In genomic region chr9:120919130-120919529, GRCm38 (mm10) we compare ENCODE assay signal across 10 mouse cellular contexts. TPM values are rescaled to one million over a fixed set of nuclear protein-coding genes. Genes with fewer than 3 reads are reported as not detected.
A peak's percentile ranks its signal among the peaks of the same experiment; 100 is the strongest.
DNase-seq lines count a peak whose midpoint lies in the region; ATAC-seq and TF ChIP-seq lines count a peak whose summit lies in the region.
"Had no signal": no experiment of that assay in that cellular context is flagged by ENCODE, and none has a peak within 500 bp of the region (broad histone marks: within the 10 kb centered on the region; RNA-seq: fewer than 3 reads in every experiment).

No protein-coding gene starts in this region.

- no peaks in the 10 kb centered on the region for H3K36me3 ChIP-seq in megakaryocyte, embryonic 14.5 days (replicated peaks; ENCODE audit: low read length)
- H3K36me3 ChIP-seq in embryonic facial prominence, embryonic 12.5 days, result no peaks in the 10 kb centered on the region
- H3K36me3 ChIP-seq in hindbrain, postnatal 0 days (ENCODE audit: insufficient read depth, low read length), result no peaks in the 10 kb centered on the region
- H3K36me3 ChIP-seq: forebrain, embryonic 12.5 days had no signal

- peaks cover 6% of the 10 kb centered on the region for H3K27me3 ChIP-seq in megakaryocyte, embryonic 14.5 days (replicated peaks)
- H3K27me3 ChIP-seq in embryonic facial prominence, embryonic 12.5 days, result no peaks in the 10 kb centered on the region
- H3K27me3 ChIP-seq in hindbrain, postnatal 0 days (ENCODE audit: insufficient read depth, low read length), result no peaks in the 10 kb centered on the region
- H3K27me3 ChIP-seq: forebrain, embryonic 12.5 days had no signal

- TF ChIP-seq CTCF in hindbrain, postnatal 0 days (IDR thresholded peaks at IDR 0.05; ENCODE audit: low read depth), result no peak

- no peak overlapping the region for H3K4me2 ChIP-seq in embryonic facial prominence, embryonic 12.5 days (replicated peaks)
- no peak overlapping the region for H3K4me2 ChIP-seq in hindbrain, postnatal 0 days (ENCODE audit: low read depth, low read length)
- H3K4me2 ChIP-seq: forebrain, embryonic 12.5 days had no signal

- DNase-seq in lung, postnatal 10 days, result peak; percentile 37
- no peak for DNase-seq in adrenal gland, adult 8-10 months
- no peak for DNase-seq in spleen, postnatal 14 days (ENCODE audit: low spot score in 2 of 2)
- DNase-seq in hindbrain, postnatal 0 days (ENCODE audit: low spot score), result no peak
- DNase-seq: layer of hippocampus, adult 9-11 months; midbrain, embryonic 14.5 days had no signal

- ATAC-seq in megakaryocyte, adult 5-6 weeks (ENCODE audit: poor library complexity, severe bottlenecking), result no peak
- ATAC-seq in embryonic facial prominence, embryonic 12.5 days (ENCODE audit: insufficient number of reproducible peaks, insufficient read depth, low FRiP score, low TSS enrichment), result 0 out of 2 replicates have a peak, but pooled peaks have one; percentile 15
- no peak for ATAC-seq in hindbrain, postnatal 0 days

- H3K9me3 ChIP-seq in megakaryocyte, embryonic 14.5 days, result peaks cover 15% of the 10 kb centered on the region
- H3K9me3 ChIP-seq in embryonic facial prominence, embryonic 12.5 days, result no peaks in the 10 kb centered on the region
- no peaks in the 10 kb centered on the region for H3K9me3 ChIP-seq in hindbrain, postnatal 0 days (ENCODE audit: low read length)

- H3K4me3 ChIP-seq in megakaryocyte, embryonic 14.5 days (replicated peaks), result peak overlapping the region; percentile 23
- no peak overlapping the region for H3K4me3 ChIP-seq in embryonic facial prominence, embryonic 12.5 days
- no peak overlapping the region for H3K4me3 ChIP-seq in hindbrain, postnatal 0 days (ENCODE audit: low read length)
- H3K4me3 ChIP-seq: forebrain, embryonic 12.5 days had no signal

- WGBS in embryonic facial prominence, embryonic 12.5 days, result 79% methylated on average over 5 of the region's 5 CpGs
- WGBS in hindbrain, postnatal 0 days, result 69% methylated on average over 5 of the region's 5 CpGs

- no peak overlapping the region for H3K9ac ChIP-seq in embryonic facial prominence, embryonic 12.5 days
- H3K9ac ChIP-seq in hindbrain, postnatal 0 days (replicated peaks; ENCODE audit: low read length), result no peak overlapping the region
- H3K9ac ChIP-seq: forebrain, embryonic 12.5 days had no signal

- peak overlapping the region; percentile 20; the same call in 1 of the 2 replicates for H3K27ac ChIP-seq in embryonic facial prominence, embryonic 12.5 days
- no peak overlapping the region for H3K27ac ChIP-seq in hindbrain, postnatal 0 days
- H3K27ac ChIP-seq: forebrain, embryonic 12.5 days had no signal

- peaks cover 35% of the 10 kb centered on the region for H3K4me1 ChIP-seq in megakaryocyte, embryonic 14.5 days
- peaks cover 8% of the 10 kb centered on the region for H3K4me1 ChIP-seq in embryonic facial prominence, embryonic 12.5 days
- no peaks in the 10 kb centered on the region for H3K4me1 ChIP-seq in hindbrain, postnatal 0 days (ENCODE audit: insufficient read depth, low read length)
- H3K4me1 ChIP-seq: forebrain, embryonic 12.5 days had no signal

RNA-seq across cellular contexts. Expression of gene Ctnnb1, which starts 9.9 kb away (rescaled TPM):
- 13.0 and 20.2 TPM in 2 replicates for polyA plus RNA-seq in megakaryocyte, embryonic 14.5 days (2012; ENCODE audit: insufficient read depth, low replicate concordance)
- 272 and 305 TPM in 2 replicates for total RNA-seq in megakaryocyte, adult 5-6 weeks (2015)
- 360 and 393 TPM in 2 replicates for total RNA-seq in megakaryocyte, adult 5-6 weeks (2017)
- polyA plus RNA-seq in embryonic facial prominence, embryonic 12.5 days (2016; fragmentation: Nextera tagmentation; extraction: Ambion mirVana), result 777 and 801 TPM in 2 replicates
- total RNA-seq in adrenal gland, adult 8-10 months (2022), result 100 to 1,000 TPM; 868 to 952 (median 900) TPM
- total RNA-seq in hindbrain, postnatal 0 days (2014; rRNA removed), result 861 and 986 TPM in 2 replicates
- polyA plus RNA-seq in hindbrain, postnatal 0 days (2015; fragmentation: Nextera tagmentation; extraction: Ambion mirVana), result 287 and 288 TPM in 2 replicates
